Mouse (Mus musculus) olfactory bulb, adult 2 months (tissue): ENCODE results near the gene Insrr.

Experiments
- CTCF ChIP-seq: fragments of 200-500 bp; IDR thresholded peaks from 2 replicates; pipeline ENCODE4 v1.5.1; 2012; ENCODE audit warnings: low read depth, mild to moderate bottlenecking, low read length, moderate library complexity; ENCODE audit not compliant: insufficient read depth
- POLR2A ChIP-seq: fragments of 200-500 bp; IDR thresholded peaks from 2 replicates; pipeline ENCODE4 v1.6.1; 2012; ENCODE audit warnings: mild to moderate bottlenecking, low read depth, low read length, moderate library complexity; ENCODE audit not compliant: insufficient read depth

- TF ChIP-seq CTCF (no peak), POLR2A (no peak)
Observed at GRCm38 (mm10) chr3:87857666-87858065, 60.9 kb downstream of the Insrr start.
